Mouse (Mus musculus): ENCODE results near the gene Lonp1.
"Not testable (repeated sequence)": the region's sequence is repeated elsewhere in the genome, so short reads cannot be mapped to it uniquely, and the experiment has no call there.

Lonp1 gene

GRCm38 (mm10) chr17:56626754-56627470 is at the start of gene Lonp1:
Gene Lonp1 (minus strand): TSS chr17:56626887.
- in situ Hi-C loops (cut with MboI, MseI) = no loop called here

DNA sequence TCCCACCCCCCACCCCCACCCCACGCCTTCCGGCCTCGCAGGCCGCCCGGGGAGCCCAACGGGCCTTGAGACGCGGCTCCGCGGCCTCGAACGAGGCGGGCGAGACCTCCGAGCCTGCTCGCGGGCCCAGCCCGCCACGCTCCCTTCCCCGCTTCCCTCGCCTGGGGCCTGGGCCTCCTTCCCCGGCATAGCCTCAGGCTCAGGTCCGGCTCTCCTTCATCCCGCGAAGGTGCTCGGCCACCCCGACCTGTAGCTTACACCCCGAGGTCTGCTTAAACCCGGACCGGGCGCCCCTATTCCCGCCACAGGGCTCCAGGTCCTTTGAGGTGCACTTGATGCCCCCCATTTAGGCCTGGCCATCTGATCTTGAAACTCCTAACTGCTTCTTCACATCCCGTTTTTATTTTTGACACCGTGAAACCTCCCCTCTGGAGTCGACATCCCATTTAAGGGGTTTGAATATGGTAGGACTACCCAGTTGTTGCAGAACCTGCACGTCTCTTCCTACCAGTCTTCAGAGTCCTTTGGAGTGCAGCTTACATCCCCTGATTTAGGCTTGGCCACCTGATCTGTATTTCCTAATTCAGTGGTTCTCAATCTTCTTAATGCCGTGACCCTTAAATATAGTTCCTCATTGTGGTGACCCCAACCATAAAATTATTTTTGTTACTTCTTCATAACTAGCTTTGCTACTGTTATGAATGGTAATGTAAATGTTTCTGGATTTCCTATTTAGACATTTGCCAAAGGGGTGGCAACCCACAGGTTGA is 47.1 kb upstream of the Lonp1 start:
- in situ Hi-C loops (cut with MboI, MseI) = no loop called here

DNA sequence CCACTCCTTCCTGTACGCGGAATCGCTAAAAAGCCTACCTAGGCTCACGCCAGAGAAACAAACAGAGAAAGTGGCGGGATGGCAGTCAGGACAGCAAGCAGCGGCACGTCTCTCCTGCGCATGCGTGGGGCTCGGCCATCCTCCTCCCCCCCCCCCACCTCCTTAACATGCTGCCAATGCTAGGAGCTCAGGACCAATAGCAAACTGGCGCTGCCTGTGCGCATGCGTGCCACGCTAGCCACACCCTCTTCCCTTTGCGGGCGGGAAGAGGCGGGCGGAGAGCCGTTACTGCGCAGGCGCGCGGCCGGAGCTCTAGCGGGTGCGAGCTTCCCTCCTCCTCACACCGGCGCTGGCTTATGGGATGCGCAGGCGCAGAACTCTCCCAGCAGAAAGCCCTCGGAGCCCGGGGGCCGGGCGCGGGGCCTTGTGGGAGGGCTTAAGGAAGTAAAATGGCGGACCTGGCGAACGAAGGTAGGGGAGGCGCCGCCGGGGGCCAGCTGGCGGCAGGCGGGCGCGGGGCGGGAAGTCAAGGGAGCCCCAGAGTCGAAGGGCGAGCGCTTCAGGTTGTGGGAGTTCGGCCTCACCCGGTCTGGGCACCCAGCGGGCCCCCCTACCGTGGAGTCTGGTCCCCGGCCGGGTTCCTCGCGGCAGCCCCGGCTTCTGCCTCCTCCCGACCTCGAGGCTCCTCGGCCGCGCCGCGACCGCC is 46.4 kb upstream of the Lonp1 start, which contains the start of gene Ranbp3:
Gene Ranbp3, plus strand, starts transcription at position 354 of the 706 bp plus-strand sequence.
- in situ Hi-C loops (cut with MboI, MseI) = no loop called here

- in situ Hi-C loops (cut with MboI, MseI) = loop anchor here (5.0 kb wide), 1 partner anchor 52 kb away; no protein-coding TSS in a partner anchor
Observed at GRCm38 (mm10) chr17:56669766-56670165, 43.1 kb upstream of the Lonp1 start.

DNA sequence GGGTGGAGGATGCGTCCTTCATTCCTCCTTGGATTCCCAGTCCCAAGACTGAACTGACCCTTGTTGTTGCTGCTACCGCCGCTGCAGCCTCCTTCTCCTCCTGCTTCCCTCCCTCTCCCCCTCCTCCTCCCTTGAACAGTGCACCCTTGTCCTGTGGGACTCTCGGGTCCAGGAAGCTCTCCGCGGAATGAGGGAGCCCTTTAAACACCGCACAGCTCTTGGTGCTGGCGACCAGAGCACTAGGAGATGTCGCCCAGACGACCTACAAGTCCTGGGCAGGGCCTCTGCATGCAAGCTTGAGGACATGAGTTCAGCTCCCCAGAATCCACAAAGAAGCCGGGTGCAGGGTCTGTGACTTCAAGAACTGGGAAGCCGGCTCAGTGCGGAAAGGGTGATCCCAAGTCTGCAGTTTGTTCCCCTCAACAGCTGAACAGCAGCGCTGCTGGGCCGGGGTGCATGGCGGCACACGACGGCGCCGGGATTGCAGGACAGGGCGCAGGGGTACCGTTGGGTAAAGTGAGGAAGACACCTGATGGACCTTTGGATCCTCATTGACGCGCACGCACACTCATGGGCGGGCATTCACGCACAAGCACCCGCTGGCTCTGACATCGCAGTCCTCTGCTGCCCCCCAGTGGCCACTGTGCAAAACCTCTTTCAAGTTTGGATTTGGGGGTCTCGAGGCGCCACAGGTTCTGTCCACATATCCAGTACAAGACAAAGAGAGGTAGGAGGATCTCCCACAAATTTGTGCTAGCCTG is 41.9 kb upstream of the Lonp1 start:
- in situ Hi-C loops (cut with MboI, MseI) = loop anchor here (5.0 kb wide), 1 partner anchor 51 kb away; no protein-coding TSS in a partner anchor

DNA sequence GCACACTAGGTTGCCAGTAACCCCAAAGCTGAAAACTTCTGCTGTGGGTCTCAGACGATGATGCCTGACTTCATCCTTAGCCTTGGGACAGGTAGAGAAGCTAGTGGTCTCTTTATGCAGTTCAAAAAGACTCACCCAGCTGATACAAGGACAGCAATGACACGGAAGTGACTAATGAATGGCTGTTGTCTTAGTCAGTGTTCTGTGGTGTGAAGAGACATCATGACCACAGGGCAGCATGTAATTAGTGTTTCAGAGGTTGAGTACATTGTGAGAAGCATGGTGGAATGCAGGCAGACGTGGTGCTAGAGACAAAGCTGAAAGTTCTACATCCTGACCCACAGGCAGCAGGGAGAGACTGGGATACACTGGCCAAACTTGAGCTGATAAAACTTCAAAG is 40.9 kb upstream of the Lonp1 start:
- in situ Hi-C loops (cut with MboI, MseI) = loop anchor here (5.0 kb wide), 1 partner anchor 50 kb away; no protein-coding TSS in a partner anchor

DNA sequence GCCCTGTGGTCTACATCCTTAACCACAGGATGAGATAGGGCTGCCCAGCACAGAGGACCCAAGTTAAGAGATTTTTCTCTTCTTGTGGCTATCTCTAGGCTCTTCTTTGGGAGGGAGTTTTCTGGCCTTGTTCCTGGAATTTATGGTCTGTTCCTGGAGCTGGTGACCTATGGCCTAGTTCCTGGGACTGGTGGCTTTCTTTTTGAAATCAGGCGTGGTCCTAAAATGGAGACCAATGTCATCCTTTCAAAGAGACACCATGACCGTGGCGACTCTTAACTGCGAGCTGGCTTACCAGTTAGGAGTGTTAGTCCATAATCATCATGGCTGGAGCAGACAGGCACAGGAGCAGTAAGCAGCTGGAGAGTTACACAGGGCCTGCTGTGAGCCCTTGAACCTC is 39.7 kb upstream of the Lonp1 start:
- in situ Hi-C loops (cut with MboI, MseI) = loop anchor here (5.0 kb wide), 1 partner anchor 49 kb away; no protein-coding TSS in a partner anchor

DNA sequence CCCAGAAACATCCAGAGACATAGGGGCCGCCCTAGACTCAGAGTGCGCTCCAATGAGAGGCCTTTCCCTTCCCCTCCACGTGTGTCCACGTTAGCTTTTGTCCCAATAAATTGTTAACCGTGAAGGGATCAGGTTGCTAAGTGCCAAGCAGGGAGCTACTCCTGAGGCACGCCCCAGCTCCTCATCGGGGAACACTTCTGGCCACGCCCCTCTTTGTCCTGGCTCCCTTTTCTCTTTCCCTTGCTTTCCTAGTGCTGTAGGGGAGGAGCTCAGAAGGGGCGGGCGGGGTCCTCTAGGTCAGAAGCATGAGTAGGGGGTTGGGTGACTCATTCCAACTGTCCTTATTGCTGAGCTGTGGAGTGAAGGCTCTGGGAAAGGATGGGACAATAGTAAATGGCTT is 37.6 kb upstream of the Lonp1 start:
- in situ Hi-C loops (cut with MboI, MseI) = no loop called here

DNA sequence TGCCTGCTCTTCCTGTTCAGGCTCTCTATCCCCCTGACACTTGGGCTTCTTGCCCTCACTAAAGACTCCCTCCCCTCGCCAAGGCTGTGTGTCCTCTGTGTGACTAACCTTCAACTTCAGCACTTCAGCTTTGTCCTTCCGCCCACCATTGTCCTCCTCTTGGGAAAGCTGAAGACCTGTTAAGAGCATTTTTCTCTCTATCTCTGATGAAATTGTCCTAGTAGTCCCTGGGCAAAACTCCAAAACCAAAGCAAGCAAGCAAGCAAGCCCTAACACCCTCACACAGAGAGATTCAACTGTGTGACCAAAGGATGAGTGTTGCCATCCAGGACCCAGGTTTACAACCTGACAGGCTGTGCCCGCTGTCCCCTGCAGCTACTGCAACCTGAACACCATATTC is 37.0 kb upstream of the Lonp1 start:
- in situ Hi-C loops (cut with MboI, MseI) = no loop called here

DNA sequence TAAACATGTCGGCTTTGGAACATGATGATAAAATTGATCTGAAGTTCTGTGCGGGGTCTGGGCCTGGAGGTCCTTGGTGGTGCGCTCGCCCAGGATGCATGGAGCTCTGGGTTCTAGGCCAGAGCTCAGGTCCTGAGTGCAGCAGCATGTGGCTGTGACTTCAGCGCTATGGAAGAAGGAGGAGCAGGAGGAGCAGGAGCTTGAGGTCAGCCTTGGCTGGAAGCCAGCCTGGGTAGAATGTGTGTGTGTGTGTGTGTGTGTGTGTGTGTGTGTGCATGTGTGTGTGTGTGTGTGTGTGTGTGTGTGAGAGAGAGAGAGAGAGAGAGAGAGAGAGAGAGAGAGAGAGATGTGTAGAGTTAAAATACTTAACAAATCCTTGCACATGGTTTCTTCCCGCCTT is 29.5 kb upstream of the Lonp1 start:
- in situ Hi-C loops (cut with MboI, MseI) = no loop called here

DNA sequence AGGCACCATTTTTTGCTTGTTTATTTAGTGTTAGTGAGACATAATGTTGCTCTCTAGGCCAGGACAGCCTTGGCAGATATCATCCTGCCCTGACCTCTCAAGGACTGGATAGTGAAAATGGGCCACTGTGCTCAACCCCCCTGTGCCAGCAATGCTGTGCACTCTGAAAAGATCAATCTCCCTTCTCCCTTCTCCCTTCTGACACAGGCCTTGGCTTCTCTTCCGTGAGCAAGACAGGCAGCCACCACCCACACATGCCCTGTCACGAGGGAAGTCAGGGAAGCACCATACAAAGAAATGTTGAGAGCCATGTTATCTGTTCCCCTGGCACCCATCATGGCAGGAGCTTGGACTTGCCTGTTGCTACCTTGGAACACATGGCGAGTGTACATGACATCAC is 28.6 kb upstream of the Lonp1 start:
- in situ Hi-C loops (cut with MboI, MseI) = no loop called here

GRCm38 (mm10) chr17:56654771-56655170 is 28.1 kb upstream of the Lonp1 start:
- in situ Hi-C loops (cut with MboI, MseI) = no loop called here

- in situ Hi-C loops (cut with MboI, MseI) = no loop called here
Observed at GRCm38 (mm10) chr17:56651801-56652200, 25.1 kb upstream of the Lonp1 start.

DNA sequence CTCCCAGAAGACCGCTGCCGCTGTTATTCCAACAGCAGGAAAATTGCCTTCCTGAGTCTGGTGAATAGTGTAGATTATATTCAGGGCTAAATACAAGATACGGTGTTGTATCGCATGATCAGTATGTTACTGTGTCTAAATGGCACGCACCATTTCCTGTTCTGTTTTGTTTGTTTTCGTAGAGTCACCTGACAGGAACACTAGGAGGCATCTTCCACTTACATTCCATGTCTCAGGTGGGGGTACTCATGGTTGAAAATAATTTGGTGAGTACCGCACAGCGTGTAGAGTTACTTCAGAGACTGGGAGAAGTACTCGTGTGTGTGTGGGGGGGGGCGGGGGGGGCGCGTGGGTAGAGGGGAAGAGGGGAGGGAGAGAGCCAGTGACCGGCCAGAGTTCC is 20.9 kb upstream of the Lonp1 start:
- in situ Hi-C loops (cut with MboI, MseI) = no loop called here

- in situ Hi-C loops (cut with MboI, MseI) = no loop called here
Observed at GRCm38 (mm10) chr17:56643237-56643636, 16.6 kb upstream of the Lonp1 start.

DNA sequence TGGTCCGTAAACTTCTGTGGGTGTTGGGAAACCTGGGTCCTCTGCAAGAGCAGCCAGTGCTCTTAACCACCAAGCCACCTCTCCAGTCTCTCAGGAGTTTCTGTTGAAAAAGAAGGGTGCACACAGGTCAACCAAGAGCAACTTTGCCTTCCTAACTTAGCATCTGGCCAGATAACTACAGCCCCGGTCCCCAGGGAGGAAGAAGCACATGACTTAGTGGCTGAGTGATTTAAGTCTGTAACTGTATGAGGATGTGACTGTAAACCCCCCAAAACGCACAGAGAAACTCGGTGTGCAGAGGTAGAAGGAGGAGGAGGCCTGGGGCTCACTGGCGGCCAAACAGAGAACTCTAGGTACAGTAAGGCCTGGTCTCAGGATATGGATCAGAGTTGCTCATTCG is 7.3 kb upstream of the Lonp1 start:
- in situ Hi-C loops (cut with MboI, MseI) = no loop called here

- in situ Hi-C loops (cut with MboI, MseI) = no loop called here
Observed at GRCm38 (mm10) chr17:56631807-56632206, 5.1 kb upstream of the Lonp1 start.

DNA sequence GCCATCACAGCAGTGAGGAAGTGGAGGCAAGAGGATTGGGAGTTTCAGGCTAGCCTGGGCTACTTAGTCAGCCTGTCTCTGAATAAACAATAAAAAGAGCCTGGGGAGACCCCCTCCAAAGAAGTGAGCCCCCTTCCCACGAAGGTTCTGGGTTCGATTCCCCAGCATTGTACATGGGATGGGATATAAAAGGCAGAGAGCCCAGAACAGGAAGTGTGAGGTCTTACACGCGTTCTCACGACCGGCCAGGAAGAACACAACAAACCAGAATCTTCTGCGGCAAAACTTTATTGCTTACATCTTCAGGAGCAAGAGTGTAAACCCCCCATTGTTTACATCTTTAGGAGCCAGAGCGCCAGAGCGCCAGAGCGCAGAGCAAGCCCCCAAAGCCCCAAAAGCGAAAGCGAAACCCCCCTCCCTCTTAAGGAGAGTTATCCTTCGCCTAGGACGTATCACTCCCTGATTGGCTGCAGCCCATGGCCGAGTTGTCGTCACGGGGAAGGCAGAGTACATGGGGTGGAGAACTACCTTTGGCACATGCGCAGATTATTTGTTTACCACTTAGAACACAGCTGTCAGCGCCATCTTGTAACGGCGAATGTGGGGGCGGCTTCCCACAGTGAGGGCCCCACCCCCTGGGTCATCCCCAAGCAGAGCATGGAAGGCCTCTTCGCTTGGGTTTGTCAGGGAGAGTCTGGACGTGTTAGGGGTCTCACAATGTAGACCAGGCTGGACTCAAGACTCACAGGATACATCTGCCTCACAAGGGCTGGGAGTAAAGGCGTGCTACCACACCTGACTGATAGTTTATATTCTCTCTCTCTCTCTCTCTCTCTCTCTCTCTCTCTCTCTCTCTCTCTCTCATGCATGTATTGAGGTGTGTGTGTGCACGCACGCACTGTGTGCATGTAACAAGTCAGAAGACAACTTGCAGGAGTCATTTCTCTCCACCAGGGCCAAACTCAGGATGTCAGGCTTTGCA is 3.4 kb upstream of the Lonp1 start:
- in situ Hi-C loops (cut with MboI, MseI) = not testable (repeated sequence)

DNA sequence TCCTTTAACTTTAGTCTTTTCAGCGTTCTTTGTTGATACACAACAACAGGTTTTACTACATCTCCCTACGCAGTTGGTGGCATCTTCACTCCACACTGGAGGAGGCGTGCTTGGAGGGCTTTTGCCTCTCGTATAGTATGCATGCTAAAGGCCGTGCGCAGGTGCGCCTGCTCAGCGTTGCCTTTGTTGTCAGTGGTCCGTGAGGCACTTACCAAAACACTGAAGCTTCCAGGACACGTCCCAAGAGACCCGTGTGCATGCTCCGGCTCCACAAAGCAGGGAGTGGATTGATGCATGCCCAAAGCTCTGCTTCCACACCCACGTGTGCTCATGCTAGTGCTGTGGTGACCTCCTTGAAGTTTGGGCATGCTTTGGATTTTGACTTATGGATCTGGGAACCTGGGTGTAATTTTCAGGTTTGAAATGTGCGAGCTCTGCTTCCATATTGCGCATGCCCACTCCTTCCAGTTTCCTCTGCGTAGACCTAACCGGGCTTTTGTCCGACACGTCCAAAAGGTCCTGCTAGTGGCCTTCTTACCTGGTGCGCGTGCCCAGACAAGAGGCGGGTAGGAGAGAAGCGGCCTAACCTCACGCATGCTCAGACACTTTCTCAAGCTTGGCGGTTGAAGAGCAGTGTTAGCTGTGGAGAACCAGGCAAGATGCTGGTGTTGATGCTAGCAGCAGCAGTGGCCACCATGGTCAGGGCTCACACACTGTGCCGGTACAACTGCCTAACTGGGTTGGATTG is 1.0 kb upstream of the Lonp1 start, which contains the start of gene Catsperd:
Gene Catsperd, plus strand, starts transcription at position 614 of the 748 bp plus-strand sequence.
- in situ Hi-C loops (cut with MboI, MseI) = no loop called here
